Mouse (Mus musculus) frontal cortex, postnatal 25 days (tissue): ENCODE data around the gene Ppp5c.

Experiments used
- DNase-seq, 2 experiments: peaks; one replicate each; pipeline ENCODE4 v3.0.0; 2022; ENCODE audit warnings: low spot score in 2 of 2

Ppp5c gene

GRCm38 (mm10) chr7:17054325-17054989, 26.7 kb upstream of the Ppp5c start:
- DNase-seq = no peak

GRCm38 (mm10) chr7:17050933-17051594, 23.3 kb upstream of the Ppp5c start:
- DNase-seq = no peak

- no peak for DNase-seq
Observed at GRCm38 (mm10) chr7:17050491-17050890, 22.8 kb upstream of the Ppp5c start.

GRCm38 (mm10) chr7:17048431-17049190, 20.9 kb upstream of the Ppp5c start:
- no peak for DNase-seq

GRCm38 (mm10) chr7:17047041-17047682, 19.4 kb upstream of the Ppp5c start:
- no peak for DNase-seq

GRCm38 (mm10) chr7:17045743-17046142, 18.0 kb upstream of the Ppp5c start:
- no peak for DNase-seq

- DNase-seq = no peak
Observed at GRCm38 (mm10) chr7:17039373-17039772, 11.6 kb upstream of the Ppp5c start.

- no peak for DNase-seq
Observed at GRCm38 (mm10) chr7:17038018-17038695, 10.4 kb upstream of the Ppp5c start.

GRCm38 (mm10) chr7:17030239-17030638, 2.5 kb upstream of the Ppp5c start:
- no peak for DNase-seq

- no peak for DNase-seq
Observed at GRCm38 (mm10) chr7:17028923-17029322, 1.2 kb upstream of the Ppp5c start.

GRCm38 (mm10) chr7:17026710-17027587, 775 bp downstream of the Ppp5c start:
- peak; percentile 39 to 60 for DNase-seq

- no peak for DNase-seq
Observed at GRCm38 (mm10) chr7:17025896-17026622, 1.7 kb downstream of the Ppp5c start.

GRCm38 (mm10) chr7:17025505-17025894, 2.2 kb downstream of the Ppp5c start:
- DNase-seq = no peak

GRCm38 (mm10) chr7:17024814-17025504, 2.8 kb downstream of the Ppp5c start:
- no peak for DNase-seq

GRCm38 (mm10) chr7:17024141-17024540, 3.6 kb downstream of the Ppp5c start:
- DNase-seq = no peak

- no peak for DNase-seq
Observed at GRCm38 (mm10) chr7:17023701-17024100, 4.0 kb downstream of the Ppp5c start.

- DNase-seq = no peak
Observed at GRCm38 (mm10) chr7:17022176-17022575, 5.5 kb downstream of the Ppp5c start.

- DNase-seq = no peak
Observed at GRCm38 (mm10) chr7:17019426-17020166, 8.1 kb downstream of the Ppp5c start.

GRCm38 (mm10) chr7:17017921-17018320, 9.8 kb downstream of the Ppp5c start:
- no peak for DNase-seq
